Mouse (Mus musculus): ENCODE measurements around the gene Gstp3.
"Not testable (repeated sequence)": the region's sequence is repeated elsewhere in the genome, so short reads cannot be mapped to it uniquely, and the experiment has no call there.

The Gstp3 gene

DNA sequence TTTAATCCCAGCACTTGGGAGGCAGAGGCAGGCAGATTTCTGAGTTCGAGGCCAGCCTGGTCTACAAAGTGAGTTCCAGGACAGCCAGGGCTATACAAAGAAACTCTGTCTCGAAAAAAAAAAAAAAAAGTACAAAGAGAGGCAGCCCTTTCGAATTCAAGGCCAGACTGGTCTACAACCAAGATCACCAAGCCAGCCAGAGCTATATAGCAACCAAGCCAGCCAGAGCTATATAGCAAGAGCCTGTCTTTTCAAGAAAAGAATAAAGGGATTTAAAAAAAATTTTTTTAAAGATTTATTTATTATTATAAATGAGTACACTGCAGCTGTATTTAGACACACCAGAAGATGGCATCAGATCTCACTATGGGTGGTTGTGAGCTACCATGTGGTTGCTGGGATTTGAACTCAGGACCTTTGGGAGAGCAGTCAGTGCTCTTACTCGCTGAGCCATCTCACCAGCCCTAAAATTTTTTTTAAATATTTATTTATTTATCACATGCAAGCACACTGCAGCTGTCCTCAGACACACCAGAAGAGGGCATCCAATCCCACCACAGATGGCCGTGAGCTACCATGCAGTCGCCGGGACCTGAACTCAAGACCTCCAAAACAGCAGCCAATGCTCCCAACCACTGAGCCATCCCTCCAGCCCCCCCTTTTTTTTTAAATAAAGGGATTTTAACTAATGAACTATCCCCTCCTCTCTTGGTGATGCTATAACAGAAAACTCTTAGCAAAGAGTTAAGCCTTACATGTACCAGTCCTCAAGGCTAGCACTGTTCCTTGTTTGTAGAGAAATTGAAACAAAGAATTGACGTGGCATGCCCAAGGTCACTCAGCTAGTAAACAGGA lies 902 bp upstream of the Gstp3 start:
- DNase-seq, result not testable (repeated sequence)

GRCm38 (mm10) chr19:4058581-4058980 lies 788 bp downstream of the Gstp3 start:
- no peak for DNase-seq

- DNase-seq, result no peak
Measured at GRCm38 (mm10) chr19:4057962-4058361, 1.4 kb downstream of the Gstp3 start.

DNA sequence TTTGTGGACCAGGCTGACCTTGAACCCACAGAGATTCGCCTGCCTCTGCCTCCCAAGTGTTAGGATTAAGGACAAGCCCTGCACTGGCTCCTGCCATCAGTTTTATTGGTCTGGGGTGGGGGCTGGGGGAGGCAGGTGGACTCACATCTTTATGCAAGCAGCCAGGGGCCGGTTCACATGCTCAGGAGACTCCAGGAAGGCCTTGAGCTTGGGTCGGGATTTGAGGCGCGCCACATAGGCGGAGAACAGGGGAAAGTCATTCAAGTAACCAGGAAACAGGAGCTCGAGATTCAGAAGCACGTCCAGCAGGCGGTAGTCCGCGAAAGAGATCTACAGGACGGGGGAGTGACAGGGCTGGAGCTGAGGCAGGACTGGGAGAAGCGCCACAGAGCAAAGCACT lies 2.0 kb downstream of the Gstp3 start:
- no peak for DNase-seq

- no peak for DNase-seq
Measured at GRCm38 (mm10) chr19:4056727-4057126, 2.6 kb downstream of the Gstp3 start.

- no peak for DNase-seq
Measured at GRCm38 (mm10) chr19:4055947-4056693, 3.2 kb downstream of the Gstp3 start.

DNA sequence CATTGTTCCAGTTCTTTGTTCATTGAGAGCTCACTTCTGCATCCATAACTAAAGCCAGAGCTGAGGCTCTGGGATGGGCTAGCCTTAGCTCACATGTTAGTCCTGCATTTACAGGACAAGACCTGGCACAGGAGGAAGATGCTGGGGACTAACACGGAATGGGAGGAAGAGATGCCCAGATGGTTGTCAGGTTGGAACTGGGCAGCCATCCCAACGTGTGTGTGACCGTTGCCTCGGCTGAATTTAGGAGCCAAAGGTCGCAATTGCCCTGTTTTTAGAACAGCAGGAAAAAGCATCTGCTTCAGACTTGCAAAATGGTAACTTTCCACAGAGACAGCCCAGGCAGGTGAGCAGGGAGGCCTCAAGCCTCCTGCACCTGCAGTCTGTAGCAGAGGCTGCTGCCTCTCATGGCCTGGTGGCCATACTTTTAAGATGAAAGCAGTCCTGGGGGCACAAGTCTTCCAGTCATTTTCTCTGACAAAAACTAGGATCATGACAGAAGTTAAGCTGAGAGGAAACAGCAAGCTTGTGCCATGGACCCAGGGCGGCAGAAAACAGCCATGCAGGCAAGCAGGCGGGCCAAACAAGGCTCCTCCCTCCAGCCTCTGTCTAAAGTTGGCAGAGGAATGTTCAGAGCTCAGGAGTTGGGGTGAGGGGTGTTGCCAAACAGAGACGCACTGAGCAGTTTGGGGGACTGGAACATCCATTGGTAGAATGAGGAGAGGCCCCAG lies 4.0 kb downstream of the Gstp3 start:
- peak; percentile 39 for DNase-seq

- no peak for DNase-seq
Measured at GRCm38 (mm10) chr19:4054613-4055012, 4.8 kb downstream of the Gstp3 start.

DNA sequence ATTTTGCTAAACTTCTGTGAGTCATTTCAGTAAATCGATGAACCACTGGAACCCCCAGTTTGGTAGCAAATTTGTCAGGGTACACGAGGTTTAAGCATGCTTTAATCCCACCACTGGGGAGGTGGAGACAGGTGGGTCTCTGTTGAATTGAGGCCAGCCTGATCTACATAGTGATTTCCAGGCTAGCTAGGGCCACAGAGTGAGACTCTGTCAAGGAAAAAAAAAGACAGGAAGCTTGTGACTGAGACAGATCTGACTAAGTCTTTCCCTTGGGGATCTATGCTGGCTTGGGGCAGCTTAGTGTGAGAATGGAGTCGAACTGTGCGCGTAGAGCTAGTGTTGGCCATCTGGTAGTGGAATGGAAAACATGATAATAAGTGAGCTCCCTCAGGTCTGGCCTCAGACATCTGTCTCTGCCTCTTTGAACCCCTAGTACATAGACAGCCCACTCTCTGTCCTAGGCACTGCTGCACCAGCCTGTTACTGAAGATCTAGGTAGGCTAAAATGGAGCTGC lies 6.8 kb downstream of the Gstp3 start:
- DNase-seq, result no peak

GRCm38 (mm10) chr19:4051741-4052515 lies 7.4 kb downstream of the Gstp3 start:
- peak; percentile 88 for DNase-seq

DNA sequence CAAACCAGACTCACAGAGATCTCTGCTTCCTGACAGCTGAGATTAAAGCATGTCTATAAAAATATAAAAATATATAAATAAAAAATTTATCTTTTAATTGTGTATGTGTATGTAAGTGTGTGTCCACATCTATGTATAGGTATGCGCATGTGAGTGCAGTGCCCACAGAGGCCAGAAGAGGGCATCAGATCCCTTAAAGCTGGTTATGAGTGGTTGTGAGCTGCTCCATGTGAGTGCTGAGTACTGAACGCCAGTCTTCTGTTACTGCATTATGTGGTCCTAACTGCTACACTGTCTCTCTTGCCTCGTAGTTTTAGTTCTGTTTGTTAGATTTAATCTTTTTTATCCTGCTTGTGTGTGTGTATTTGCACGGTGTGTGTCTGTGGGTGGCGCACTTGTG lies 8.4 kb downstream of the Gstp3 start:
- DNase-seq, result no peak

DNA sequence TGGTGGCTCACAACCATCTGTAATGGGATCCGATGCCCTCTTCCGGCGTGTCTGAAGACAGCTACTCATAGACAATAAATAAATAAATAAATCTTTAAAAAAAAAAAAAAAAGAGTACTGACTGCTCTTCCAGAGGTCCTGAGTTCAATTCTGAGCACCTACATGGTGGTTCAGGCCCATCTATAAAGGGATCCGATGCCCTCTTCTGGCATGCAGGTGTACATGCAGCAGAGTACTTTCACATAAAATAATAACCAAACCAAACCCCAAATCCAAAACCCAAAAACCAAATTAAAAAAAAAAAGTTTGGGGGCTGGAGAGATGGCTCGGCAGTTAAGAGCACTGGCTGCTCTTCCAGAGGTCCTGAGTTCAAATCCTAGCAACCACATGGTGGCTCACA lies 10.3 kb downstream of the Gstp3 start:
- DNase-seq, result not testable (repeated sequence)

DNA sequence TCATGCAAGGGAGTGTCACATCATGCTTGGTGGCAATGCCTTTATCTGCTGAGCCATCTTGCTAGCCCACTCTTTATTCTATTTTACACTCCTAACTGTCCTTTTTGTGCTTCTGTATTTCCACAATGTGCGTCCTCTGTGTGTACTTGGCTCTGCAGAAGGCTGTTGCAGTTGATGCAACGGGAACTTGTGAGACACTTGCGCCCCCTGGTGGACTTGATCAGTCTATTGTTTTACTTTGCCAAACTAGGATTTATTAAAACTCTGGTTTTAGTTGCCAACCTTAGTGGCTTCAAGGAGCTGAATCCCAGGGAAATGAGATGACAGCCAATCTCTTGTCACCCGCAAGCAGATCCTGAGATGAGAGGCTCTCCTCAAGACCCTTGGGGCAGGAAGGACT lies 11.5 kb downstream of the Gstp3 start:
- DNase-seq, result peak; percentile 92

DNA sequence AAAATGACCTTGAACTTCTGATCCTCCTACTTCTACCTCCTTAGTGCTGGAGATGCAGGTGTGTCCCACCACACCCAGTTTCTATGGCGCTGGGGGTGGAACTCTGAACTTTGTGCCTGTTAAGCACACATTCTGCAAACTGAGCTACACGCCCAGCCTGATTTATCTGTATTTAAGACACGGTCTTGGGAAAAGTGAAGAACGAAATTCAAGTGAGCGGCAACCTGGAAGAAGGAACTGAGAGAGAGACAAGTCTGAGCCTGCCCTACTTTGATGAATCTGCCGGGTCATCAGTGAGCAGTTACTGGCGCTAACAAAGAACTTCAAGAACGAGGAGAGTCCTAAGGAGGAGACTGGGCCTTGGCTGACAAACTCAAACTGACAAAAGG lies 12.5 kb downstream of the Gstp3 start:
- no peak for DNase-seq

DNA sequence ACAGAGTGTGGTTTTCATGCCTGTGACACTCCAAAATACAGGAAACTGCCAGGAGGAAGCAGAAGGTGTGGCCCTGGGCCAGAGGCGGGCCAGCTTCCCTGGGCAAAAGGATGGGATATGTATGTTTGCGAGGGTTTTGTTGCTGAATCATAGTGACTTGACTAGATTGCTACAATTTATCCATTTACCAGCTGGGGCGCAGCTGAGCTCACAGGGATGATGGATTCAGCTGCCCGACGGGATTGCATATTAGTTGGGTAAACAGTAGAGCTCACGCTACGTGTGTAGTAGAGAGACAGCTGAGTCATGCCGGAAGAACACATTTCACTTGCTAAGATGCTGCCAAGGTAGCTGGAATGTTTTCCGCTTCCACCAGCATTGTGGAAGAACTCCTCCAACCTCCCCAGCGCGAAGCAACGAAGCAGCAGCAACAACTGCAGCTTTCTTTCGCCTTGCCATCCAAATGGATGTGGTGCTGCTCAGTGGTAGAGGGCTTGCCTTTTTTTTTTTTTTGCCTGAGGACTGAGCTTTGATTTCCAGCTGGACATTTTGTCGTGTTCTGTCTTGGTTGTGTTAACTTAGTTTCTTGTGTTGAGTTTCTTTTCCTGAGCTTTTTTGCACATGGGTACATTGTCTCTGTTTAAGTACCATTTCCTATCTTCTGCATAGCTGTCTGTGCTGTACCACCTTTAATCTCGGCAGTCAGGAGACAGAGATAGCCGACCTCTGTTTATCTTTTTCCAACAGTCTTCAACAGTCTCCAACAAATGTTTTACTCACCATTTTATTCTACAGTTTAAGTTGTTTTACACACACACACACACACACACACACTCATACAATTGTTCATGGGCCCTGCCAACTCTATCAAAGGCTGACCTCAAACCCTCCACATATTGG lies 13.2 kb downstream of the Gstp3 start, which contains the start of gene Gstp2:
TSS of gene Gstp2 (minus strand) at position 58 of the 900 bp plus-strand sequence.
- peak; percentile 85 for DNase-seq

- DNase-seq, result not testable (repeated sequence)
Measured at GRCm38 (mm10) chr19:4044109-4044508, 15.3 kb downstream of the Gstp3 start.

GRCm38 (mm10) chr19:4042124-4042523 lies 17.2 kb downstream of the Gstp3 start:
- peak; percentile 38 for DNase-seq

GRCm38 (mm10) chr19:4041500-4041899 lies 17.9 kb downstream of the Gstp3 start:
- not testable (repeated sequence) for DNase-seq

- DNase-seq, result not testable (repeated sequence)
Measured at GRCm38 (mm10) chr19:4040941-4041340, 18.4 kb downstream of the Gstp3 start.

DNA sequence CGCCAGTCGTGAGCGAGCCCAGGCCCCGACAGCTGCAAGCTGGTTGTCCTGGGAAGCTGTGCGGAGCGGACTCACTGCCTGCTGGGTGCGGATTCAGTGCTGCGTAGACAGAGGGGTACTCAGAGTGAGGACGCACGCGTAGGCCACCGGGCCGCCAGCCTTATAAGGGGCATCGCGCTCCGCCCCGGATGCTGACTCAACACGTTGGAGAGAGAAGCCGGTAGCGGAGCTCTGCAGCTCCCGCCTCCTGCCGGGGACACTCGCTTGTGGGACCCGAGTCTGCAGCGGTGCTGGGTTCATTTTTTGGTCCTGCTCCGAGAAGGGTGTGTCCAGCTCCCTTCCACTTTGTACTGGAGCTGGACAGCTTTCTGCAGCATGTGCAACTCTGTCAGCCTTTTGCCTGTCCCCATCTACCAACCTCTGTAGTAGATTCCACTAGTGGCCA lies 21.6 kb downstream of the Gstp3 start, which contains the start of gene Gstp1:
TSS of gene Gstp1 (minus strand) at position 198 of the 445 bp plus-strand sequence.
- peak; percentile 92 for DNase-seq
